Mouse (Mus musculus) frontal cortex, postnatal 25 days (tissue): ENCODE measurements around the gene Bola3.
"Not testable (repeated sequence)": the region's sequence is repeated elsewhere in the genome, so short reads cannot be mapped to it uniquely, and the experiment has no call there.

ENCODE experiments used
- DNase-seq, 2 experiments: peaks; one replicate each; pipeline ENCODE4 v3.0.0; 2022; ENCODE audit warnings: low spot score in 2 of 2

Bola3 gene

DNA sequence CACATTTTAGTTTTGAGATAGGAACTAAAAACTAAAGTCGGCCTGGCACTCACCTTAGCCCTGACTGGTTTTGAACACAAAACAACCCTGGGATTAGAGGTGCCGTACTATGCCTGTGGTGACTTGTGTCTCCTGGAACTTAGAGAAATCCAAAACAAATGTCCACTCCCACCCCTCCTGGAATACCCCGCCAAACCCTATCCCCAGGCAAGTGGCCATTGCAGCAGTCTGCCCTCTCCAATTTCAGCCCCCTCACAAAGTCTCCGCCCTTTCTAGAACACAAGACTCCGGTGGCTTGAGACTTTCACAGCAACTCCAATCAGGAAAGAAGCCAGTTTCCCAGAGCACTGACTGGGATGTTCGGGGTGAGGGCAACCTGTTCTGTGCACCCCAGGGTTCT, at the start of gene Bola3:
Bola3 (plus strand) TSS at position 275 of the 400 bp plus-strand sequence.
- no peak for DNase-seq

DNA sequence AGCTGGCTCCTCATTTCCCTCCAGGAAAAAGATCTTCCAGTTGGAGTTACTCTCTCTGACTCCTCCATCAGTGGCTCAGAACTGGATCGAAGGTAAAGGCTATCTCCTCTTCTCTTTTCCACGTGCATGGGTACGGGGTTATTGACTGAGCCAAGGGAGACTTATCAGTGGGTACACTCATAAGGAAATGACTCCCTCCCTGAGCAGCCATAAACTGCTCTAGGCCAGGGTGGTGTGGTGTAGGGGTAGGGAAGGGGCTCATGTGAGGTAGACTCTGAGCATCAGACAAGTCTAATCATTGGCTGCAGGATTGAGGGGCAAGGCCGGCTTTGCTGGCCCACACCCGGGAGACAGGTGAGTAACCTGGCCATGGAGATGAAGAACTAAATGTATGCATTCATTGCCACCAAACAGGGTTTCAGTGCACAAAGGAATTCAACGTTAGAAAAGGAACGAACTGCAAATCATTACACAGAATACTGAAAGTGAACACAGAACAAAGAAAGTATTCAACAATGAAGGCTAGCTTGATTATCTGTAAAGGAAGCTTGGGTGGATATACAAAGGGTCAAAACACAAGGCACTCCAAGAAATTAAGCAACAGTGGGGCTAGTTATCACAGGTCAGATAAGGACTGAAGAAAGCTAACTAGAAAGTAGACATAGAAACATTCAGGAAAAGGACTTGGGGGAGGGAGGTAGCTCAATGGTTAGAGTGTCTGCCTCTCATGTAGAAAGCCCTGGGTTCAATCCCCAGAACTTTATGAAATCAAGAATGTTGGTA, 48.3 kb upstream of the Bola3 start:
- no peak for DNase-seq

DNA sequence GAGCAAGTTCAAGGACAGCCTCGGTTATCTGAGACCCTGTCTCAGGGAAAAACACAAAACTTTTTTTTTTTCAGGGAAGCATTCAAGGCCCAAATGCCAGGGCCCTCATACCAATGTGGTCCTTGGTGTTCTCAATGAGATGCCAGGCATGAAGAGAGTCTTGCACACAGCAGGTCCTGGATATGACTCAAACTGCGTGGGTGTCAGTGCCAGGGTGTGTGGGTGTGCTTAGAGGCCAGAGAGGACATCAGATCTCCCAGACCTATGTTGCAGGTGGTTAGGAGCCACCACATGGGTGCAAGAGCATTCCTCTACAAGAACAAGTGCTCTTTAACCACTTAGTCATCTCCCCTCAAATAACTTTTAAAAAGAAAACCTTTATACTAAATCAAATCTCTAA, 47.7 kb upstream of the Bola3 start:
- DNase-seq, result no peak

DNA sequence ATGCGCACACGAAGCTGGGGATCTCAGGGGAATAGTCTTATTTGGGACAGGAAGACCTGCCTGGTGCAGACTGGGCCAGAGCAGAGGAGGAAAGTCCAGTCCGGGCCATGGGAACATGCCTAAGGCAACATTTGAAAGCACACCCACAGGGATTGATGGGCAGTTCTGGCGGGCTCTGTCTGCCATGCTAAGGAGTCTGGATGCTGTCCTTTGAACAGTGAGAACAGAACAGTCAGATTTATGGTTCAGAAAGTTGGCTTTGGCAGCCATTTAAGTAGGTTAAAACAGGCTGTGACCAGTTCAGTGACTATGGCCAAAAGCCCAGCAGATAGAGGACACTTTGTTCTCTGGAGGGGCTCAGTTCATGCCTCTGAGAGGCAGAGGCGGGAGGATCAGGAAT, 46.7 kb upstream of the Bola3 start:
- no peak for DNase-seq

DNA sequence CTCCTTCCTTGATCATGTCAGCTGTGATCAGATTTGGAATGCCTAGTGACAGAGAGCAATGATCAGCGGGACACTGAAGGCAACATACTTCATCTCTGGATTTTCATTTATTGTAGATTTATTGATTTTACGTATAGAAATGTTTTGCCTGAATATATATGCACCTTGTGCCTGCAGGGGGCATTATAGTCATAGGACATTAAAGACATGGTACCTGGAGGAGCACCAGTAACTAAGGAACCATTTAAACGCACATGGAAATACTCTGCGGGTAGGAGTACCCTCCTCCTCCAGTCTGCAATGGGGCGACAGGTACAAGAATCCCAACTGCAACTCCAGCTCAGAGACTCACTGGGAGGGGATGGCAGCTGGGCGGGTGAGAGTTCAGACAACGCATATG, 39.9 kb upstream of the Bola3 start:
- DNase-seq, result no peak

DNA sequence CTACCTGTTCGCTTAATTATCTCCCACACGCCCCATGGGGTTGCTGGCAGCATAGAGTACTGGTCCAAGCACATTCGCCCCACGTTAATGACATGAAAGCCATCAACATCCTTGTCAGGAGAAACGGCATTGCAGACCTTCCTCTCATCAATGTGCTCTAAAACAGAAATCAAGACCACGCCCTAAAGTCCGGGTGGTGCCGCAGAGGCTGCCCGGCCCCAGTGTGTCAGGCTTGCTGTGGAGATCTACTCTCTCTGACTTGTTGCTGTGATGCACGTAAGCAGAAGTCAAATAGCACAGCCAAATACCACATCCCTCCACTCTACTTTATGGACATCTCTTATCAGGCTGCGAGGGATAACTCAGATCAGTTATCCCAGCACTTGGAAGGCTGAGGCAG, 37.7 kb upstream of the Bola3 start:
- no peak for DNase-seq

DNA sequence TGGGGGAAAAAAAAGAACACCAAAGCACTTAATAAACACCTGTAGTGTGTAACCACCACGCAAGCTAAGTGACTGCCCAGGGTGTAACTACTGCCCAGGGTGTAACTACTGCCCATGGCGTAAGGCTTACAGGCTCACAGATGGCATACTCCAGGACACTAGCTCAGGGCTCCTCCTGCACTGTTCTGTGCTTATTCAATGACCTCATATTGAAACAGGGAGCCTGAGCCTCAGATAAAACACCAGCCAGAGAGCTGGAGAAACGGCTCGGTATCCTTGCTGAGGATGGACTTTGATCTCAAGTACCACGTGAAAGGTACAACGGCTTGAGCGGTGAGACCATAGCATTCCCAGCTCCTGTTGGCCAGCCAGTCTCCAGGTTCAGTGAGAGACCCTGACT, 36.9 kb upstream of the Bola3 start:
- DNase-seq, result no peak

- DNase-seq, result no peak
These were observed 36.4 kb upstream of the Bola3 start for GRCm38 (mm10) chr6:83312514-83312913.

GRCm38 (mm10) chr6:83315293-83315692, 33.7 kb upstream of the Bola3 start:
- DNase-seq, result no peak

DNA sequence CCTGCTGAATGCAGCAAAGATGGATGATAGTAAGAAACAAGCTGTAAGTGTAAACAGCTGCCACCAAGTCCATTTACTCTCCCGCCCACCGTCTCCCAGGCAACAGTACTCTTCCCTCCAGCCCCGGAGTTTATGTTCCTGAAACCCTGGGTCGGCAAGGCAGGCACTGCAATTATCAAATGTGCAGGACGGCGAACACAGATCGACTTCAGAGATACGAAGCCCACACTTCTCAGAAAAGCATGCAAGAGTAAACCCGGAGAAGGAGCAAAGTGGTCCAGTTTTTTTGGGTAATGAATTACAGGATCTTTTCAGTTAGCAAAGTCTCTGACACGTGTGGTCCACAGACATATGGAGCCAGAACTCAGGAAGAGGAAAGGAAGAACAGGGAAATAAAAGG, 32.9 kb upstream of the Bola3 start:
- no peak for DNase-seq

DNA sequence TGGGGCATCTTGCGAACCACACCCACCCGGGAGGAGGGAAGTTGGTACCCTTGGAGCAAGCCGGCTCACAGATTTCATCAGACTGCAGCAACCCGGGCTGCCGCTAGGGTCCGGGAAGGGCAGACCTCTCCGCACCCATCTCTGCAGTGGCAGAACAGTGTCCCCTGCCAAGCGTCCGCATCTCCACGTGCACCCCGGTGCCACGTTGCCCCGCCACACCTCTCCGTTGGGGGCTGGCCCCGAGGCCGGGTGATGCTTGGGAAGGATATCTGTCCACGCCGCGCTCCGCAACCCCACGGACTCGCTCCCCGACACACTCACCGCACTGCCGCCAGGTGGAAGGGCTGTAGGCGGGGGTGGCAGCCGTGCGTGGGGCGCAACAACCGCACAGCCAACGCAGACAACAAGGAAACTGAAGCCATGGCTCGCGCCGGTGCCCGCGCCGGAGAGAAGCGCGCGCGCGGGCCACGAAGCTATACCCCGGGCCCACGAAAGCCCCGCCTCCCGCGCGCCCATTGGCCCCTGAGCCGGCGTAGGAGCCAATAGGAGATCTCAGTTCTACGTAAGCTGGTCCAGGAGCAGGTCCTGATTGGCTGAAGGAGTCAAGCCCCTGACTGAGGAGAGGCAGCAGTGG, 31.7 kb upstream of the Bola3 start:
- peak; percentile 79 to 83 for DNase-seq

GRCm38 (mm10) chr6:83321927-83322326, 27.0 kb upstream of the Bola3 start:
- no peak for DNase-seq

GRCm38 (mm10) chr6:83322794-83323193, 26.2 kb upstream of the Bola3 start:
- no peak for DNase-seq

DNA sequence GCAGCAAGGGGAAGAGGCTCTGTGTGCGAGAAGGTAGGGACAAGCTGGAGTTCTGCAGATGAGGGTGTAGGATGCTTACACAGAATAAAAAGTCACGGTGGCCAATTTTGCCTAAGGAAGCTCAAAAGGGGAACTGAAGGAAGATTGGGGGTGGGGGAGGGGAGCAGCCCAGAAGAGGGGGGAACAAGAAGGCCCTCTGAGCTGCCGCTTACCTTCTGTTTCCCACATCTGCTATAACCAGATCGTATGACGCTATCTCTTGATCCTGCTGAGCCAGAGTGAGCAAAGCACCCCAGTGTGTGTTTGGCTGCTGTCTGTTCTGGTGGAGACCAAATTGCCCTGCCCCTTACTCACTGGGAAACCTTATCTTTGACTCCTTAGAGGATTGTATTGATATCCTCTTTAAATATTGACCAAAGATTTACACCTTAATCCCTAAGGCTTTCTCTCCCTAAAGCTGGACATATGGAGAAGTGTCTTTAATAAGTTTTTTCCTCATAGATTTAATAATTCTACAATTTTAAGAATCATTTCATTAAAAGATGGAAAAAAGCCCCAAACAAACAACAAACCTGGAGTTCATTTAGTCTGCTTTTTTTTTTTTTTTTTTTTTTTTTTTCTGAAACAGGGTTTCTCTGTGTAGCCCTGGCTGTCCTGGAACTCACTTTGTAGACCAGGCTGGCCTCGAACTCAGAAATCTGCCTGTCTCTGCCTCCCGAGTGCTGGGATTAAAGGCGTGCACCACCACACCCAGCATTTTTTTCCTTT, 25.1 kb upstream of the Bola3 start:
- no peak for DNase-seq

DNA sequence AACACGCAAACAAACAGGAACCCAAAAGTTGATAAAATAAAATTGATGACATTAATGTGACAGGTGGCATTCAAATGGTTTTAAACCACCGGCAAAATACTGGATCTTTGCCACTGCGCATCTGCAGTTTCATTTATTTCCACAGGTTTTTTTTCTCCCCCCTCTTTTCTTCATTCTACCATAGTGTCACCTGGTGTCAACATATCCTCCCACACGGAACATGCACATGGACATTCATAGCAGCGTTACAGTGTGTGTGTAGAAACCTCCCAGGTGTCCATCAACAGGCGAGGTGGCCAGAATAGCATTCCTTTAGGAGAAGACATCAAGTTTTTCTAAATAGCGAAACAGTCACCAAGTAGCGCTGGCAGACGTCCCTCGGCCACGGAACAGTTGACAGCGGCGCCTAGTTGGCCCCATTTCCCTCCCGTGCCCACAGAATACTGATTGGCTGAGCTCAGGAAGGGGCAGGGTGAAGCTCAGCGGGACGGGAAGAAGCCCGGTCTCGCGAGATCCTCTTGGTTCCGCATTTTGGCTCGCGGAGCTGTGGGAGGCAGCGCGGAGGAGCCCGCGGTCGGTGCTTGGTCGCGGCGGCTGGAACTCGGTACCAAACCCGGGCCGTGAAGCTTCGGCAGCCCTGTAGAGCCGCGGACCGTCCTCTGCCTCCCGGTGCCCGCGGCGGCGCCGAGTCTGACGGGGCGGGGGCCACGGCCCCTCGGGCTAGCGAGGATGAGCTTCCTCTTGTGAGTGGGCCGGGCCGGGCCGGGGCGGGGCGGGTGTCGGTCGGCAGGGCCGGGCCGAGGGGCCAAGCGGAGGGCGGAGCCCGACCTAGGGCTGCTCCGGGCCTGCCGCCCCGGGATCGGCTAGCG, 23.2 kb upstream of the Bola3 start, which contains the start of the genes Mthfd2 and Mob1a:
Mthfd2 (minus strand) TSS at position 384 of the 869 bp plus-strand sequence.
Mob1a (plus strand) TSS at position 492 of the 869 bp plus-strand sequence.
- DNase-seq, result peak; percentile 89

DNA sequence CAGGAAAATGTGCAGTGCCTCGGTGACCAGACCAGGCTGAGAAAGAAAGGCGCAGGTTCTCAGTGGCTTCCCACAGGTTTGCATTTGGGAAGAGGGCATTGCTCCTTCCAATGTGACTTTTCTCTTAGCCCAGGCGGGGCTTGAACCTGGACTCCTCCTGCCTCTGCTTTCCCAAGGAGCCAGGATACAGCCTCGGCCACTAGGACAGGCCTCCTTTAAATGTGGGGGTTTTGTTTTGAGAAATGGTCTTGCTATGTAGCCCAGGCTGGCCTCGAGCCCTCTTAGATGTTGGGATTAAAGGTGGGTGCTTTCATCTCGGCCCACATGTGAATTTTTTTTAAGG, 22.6 kb upstream of the Bola3 start:
- DNase-seq, result no peak

DNA sequence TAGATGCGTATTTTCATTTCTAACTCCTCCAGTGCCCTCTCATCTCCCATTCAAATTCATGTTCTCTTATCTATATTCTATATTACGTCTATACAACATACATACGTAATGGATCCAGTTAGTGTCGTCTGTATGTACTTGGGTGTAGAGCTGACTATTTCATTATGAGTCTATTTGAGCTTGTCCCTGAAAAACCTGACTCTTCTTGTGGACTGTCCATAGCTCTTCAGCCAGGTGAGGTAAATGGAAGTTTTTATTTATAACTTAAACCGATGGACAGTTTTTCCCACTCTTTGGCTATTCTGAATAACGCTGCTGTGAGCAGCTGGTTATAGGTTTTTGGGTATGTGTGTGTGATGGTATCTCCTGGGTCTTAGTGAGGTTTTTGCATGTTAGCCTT, 22.2 kb upstream of the Bola3 start:
- no peak for DNase-seq

DNA sequence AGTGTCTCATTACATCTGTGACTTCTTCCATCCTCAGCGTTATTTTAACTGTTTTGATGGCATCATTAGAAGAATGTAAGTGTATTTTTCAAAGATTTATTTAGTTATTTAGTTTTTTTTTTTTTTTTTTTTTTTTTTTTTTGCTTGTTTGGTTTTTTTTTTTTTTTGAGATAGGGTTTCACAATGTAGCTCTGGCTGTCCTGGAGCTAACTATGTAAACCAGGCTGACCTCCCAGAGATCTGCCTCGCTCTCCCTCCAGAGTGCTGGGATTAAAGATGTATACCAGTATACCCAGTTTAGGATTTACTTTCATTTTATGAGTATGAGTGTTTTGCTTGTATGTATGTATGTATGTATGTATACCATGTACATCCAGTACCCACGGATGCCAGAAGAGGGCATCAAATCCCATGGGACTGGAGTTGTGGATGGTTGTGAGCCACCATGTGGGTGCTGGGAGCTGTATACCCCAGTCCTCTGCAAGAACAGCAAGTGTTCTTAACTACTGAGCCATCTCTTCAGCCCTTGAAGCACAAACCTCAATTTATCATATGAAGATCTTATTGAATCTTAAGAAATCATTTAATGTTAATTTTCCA, 21.3 kb upstream of the Bola3 start:
- no peak for DNase-seq

DNA sequence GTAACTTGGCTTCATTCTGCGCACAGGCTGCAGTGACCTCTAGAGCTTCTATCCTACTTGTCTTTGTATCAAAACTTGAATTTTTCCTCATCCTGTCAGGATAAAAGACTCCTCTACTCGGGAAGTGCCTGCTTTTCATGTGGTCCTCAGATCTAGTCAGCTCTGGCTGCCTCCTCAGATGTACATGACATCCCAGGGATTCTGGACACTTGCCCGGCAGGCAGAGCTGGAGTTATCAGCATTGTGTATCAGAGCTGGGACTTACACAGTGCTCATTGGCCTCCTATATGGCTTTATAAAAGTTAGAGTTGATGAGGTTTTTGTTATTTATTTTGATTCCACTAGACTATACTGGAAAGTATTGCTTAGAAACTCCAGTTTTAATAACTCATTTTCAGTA, 7.6 kb upstream of the Bola3 start:
- DNase-seq, result no peak

- DNase-seq, result no peak
These were observed 6.0 kb upstream of the Bola3 start for GRCm38 (mm10) chr6:83342957-83343356.

- not testable (repeated sequence) for DNase-seq
These were observed 3.7 kb upstream of the Bola3 start for GRCm38 (mm10) chr6:83345285-83345684.
